Mouse (Mus musculus) intestine, embryonic 14.5 days (tissue): ENCODE data around the gene Foxs1. TPM values are rescaled to one million over a fixed set of nuclear protein-coding genes. Genes with fewer than 3 reads are reported as not detected.

Experiments
- ATAC-seq: fragments of 200-750 bp; cut with Nextera tagmentation; replicated peaks from 2 replicates; pipeline ENCODE4 v1.8.0; 2017; ENCODE audit warnings: low read depth, moderate number of reproducible peaks, moderate TSS enrichment, moderate library complexity; ENCODE audit not compliant: low FRiP score, low TSS enrichment
- DNase-seq: peaks from one replicate; pipeline ENCODE4 v3.0.0-alpha.2; 2018; ENCODE audit warnings: low spot score
- H3K27ac ChIP-seq: fragments of 300-500 bp; sonication (generic); 2 replicates; pipeline ENCODE4 v1.5.1; 2014; ENCODE audit warnings: low read depth, mild to moderate bottlenecking, control low read depth
- H3K27me3 ChIP-seq: fragments of 300-500 bp; sonication (generic); replicated peaks from 2 replicates; pipeline ENCODE4 v1.6.1; 2014; ENCODE audit warnings: low read length, control low read depth; ENCODE audit not compliant: control insufficient read depth, insufficient read depth
- H3K36me3 ChIP-seq: fragments of 300-500 bp; sonication (generic); 2 replicates; pipeline ENCODE4 v1.6.1; 2014; ENCODE audit warnings: low read length, control low read depth; ENCODE audit not compliant: control insufficient read depth, insufficient read depth
- H3K4me1 ChIP-seq: fragments of 300-500 bp; sonication (generic); replicated peaks from 2 replicates; pipeline ENCODE4 v1.6.1; 2014; ENCODE audit warnings: low read length, control low read depth, mixed read lengths; ENCODE audit not compliant: control insufficient read depth, insufficient read depth
- H3K4me2 ChIP-seq: fragments of 300-500 bp; sonication (generic); 2 replicates; pipeline ENCODE4 v1.6.1; 2014; ENCODE audit warnings: low read length
- H3K4me3 ChIP-seq: fragments of 300-500 bp; sonication (generic); 2 replicates; pipeline ENCODE4 v1.5.1; 2014; ENCODE audit warnings: low read depth, low read length, control low read depth, mixed read lengths
- H3K9ac ChIP-seq: fragments of 300-500 bp; sonication (generic); 2 replicates; pipeline ENCODE4 v1.6.1; 2014; ENCODE audit warnings: mild to moderate bottlenecking, low read length
- H3K9me3 ChIP-seq: fragments of 300-500 bp; sonication (generic); 2 replicates; pipeline ENCODE4 v1.6.1; 2016; ENCODE audit warnings: low read length, control low read depth; ENCODE audit not compliant: control insufficient read depth
- WGBS: fragments of 180-500 bp; shearing (Covaris S2); extraction: QIAGEN DNeasy Blood & Tissue Kit; methylation state at CpG from one replicate; pipeline ENCODE4 v1.1.7; 2014; 5-methylcytosine and 5-hydroxymethylcytosine counted together
- polyA plus RNA-seq: library from polyadenylated mRNA; unstranded; fragments of >200 nt; fragmentation: Nextera tagmentation; extraction: Ambion mirVana; gene quantifications from 2 replicates; pipeline ENCODE4 v1.2.1, GENCODE M21; 2014

The Foxs1 gene
- polyA plus RNA-seq, 1 experiment from 2014 or later: 2.5 TPM

DNA sequence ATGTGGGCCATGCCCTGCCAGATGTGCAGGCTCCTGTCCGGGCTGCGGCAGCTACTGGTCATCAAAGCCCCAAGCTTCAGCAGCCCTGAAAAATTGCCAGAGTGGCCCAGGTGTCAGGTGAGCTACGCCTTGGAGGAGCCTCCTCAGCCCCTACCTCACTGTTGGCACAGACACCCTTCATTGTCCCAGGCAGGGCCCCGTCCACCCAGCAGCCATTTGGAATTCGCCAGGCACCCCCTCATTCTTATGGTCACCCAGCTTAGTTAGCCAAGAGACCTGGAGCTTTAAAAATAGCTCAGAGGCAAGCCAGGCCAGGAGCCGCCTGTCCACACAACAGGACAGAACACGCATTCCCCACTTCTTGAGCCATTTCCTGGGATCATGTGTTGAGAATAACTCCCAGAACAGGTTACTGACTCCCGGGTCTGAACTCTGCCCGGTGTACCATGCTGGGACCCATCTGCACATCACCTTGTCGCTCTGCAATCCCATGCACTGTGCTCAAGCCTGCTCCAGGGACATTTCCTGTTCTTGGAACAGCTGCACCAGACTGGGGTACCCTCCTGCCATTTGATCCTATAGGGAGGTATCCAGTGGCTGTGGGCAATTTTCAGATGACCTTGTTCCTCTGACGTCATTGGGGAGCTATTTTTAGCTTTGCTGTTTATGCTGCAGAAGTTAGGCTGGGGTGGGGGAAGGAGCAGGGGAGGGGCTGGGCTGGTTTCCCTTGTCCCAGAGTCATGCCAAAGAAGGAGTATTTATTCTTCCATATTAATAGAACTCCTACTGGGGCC is 27.8 kb downstream of the Foxs1 start:
- Histone ChIP-seq H3K9ac (no peak overlapping the region), H3K27me3 (peaks cover under 1% of the 10 kb centered on the region; the same call in 1 of the 2 replicates), H3K4me3 (no peak overlapping the region), H3K4me1 (peaks cover 16% of the 10 kb centered on the region), H3K27ac (no peak overlapping the region), H3K36me3 (no peaks in the 10 kb centered on the region), H3K9me3 (no peaks in the 10 kb centered on the region), H3K4me2 (no peak overlapping the region)
- DNase-seq: no peak
- WGBS: 45% methylated on average over 11 of the region's 11 CpGs
- ATAC-seq: peak; percentile 29; the same call in 1 of the 2 replicates

DNA sequence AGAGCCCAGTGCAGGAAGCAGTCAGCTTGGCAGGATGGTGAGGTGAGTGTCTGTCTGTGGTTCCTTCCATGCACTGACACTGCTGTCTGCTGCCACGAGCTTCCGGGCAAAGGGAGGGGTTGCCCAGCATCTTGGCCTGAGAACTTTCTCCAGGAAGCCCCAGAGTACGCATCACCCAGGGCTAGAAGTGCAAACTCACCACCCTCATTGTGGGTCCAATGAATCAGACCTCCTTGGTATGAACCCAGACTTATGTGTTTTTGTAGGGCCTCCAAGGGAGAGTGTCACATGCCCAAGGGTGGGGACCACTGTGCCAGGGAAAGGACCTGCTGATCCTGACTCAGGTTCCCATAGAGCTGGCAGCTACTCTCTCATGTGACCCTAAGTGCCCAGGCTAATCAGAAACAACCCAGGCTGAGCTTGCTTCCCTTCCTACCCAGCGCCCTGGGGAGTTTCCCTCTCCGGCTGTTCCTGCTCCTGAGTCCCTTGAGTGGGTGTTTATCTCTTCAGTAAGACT is 28.8 kb downstream of the Foxs1 start:
- ATAC-seq (no peak), DNase-seq (no peak)
- H3K27ac ChIP-seq: no peak overlapping the region
- H3K9me3 ChIP-seq: no peaks in the 10 kb centered on the region
- H3K9ac ChIP-seq: no peak overlapping the region
- H3K4me2 ChIP-seq: no peak overlapping the region
- H3K4me3 ChIP-seq: no peak overlapping the region
- H3K4me1 ChIP-seq: peaks cover 16% of the 10 kb centered on the region
- no peaks in the 10 kb centered on the region for H3K36me3 ChIP-seq
- H3K27me3 ChIP-seq: no peaks in the 10 kb centered on the region
- WGBS: 58% methylated on average over 5 of the region's 5 CpGs

DNA sequence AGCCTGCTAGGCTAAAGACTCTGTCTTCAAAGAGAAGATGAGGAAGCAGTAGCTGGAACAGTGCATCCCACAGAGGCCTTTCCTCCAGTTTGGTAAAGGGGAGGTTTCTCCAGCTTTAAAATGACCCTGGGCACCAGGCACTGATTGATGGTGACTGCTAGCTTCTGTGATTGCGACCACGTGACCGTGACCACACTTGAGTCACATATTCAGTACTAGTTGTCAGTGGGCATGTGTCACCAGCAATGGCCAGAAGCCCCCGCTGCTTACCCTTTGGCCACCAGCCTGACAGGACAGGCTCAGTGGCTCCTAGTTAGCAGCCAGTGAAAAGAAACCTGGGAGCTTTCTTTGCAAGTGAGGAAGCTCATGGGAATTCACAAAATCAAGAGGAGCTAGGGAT is 29.4 kb downstream of the Foxs1 start:
- Histone ChIP-seq H3K4me1 (peaks cover 16% of the 10 kb centered on the region), H3K27ac (no peak overlapping the region), H3K36me3 (no peaks in the 10 kb centered on the region), H3K4me2 (no peak overlapping the region), H3K27me3 (no peaks in the 10 kb centered on the region), H3K9ac (no peak overlapping the region), H3K4me3 (no peak overlapping the region), H3K9me3 (no peaks in the 10 kb centered on the region)
- DNase-seq (no peak), ATAC-seq (no peak)
- WGBS: 84% methylated on average over 4 of the region's 4 CpGs

DNA sequence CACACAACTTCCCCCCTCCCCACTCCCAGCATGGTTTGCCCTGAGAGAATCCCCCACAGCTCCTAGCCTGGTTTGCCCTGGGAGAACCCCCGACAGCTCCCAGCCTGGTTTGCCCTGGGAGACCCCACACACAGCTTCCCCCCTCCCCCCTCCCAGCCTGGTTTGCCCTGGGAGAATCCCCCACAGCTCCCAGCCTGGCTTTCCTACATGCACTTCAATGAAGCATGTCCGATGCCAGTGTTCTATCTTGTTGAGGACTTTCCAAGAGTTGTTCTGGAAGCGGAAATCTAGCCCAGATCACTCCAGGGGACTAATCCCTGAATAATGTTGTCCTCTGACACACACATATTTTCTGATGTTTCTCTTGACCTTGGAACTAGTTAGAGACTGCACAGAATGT is 30.4 kb downstream of the Foxs1 start:
- Histone ChIP-seq H3K4me3 (no peak overlapping the region), H3K27me3 (no peaks in the 10 kb centered on the region), H3K4me1 (peaks cover 16% of the 10 kb centered on the region), H3K9me3 (no peaks in the 10 kb centered on the region), H3K36me3 (no peaks in the 10 kb centered on the region), H3K4me2 (no peak overlapping the region), H3K27ac (no peak overlapping the region), H3K9ac (no peak overlapping the region)
- ATAC-seq (no peak), DNase-seq (no peak)
- WGBS: 47% methylated on average over 3 of the region's 3 CpGs

DNA sequence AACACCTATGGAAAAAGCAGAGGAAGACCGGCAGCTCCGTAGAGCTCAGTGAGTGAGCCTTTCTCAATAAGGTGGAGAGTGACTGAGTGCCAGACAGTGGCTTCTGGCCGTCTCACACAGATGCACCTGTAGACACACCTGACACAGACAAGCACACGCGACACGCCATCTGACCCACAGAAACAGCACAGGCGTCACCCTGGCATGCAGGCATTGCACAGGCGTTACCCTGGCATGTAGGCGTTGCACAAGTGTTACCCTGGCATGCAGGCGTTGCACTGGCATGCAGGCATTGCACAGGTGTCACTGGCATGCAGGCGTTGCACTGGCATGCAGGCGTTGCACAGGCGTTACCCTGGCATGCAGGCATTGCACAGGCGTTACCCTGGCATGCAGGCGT is 31.7 kb downstream of the Foxs1 start:
- ATAC-seq: no peak
- H3K27ac ChIP-seq: no peak overlapping the region
- no peaks in the 10 kb centered on the region for H3K36me3 ChIP-seq
- no peak overlapping the region for H3K4me3 ChIP-seq
- DNase-seq: no peak
- no peak overlapping the region for H3K4me2 ChIP-seq
- H3K9me3 ChIP-seq: no peaks in the 10 kb centered on the region
- WGBS: 92% methylated on average over 15 of the region's 15 CpGs
- H3K9ac ChIP-seq: no peak overlapping the region
- H3K4me1 ChIP-seq: peaks cover 9% of the 10 kb centered on the region
- no peaks in the 10 kb centered on the region for H3K27me3 ChIP-seq

DNA sequence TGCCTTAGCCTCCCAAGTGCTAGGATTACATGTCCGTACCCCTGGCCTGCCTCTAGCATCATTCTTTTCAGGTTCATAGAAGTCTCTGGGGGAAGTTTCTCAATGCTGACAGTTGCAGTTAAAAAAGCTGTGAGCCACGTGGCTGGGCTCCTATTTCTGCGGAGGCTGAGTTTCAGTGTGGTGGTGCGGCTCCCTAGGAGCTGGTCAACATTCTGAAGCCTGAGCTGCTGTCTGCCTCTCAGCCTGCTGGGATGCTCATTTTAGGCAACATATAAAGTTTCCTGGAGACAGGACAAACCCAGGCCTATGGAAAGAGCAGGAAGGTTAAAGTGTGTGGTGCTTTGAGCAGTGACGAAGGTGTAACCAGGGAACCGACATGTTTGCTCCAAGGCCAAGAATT is 34.0 kb downstream of the Foxs1 start:
- Histone ChIP-seq H3K27me3 (no peaks in the 10 kb centered on the region), H3K9ac (no peak overlapping the region), H3K4me2 (no peak overlapping the region), H3K36me3 (peaks cover 18% of the 10 kb centered on the region), H3K4me1 (no peaks in the 10 kb centered on the region), H3K4me3 (no peak overlapping the region), H3K27ac (no peak overlapping the region), H3K9me3 (no peaks in the 10 kb centered on the region)
- DNase-seq (no peak), ATAC-seq (no peak)
- WGBS: 74% methylated on average over 6 of the region's 6 CpGs

DNA sequence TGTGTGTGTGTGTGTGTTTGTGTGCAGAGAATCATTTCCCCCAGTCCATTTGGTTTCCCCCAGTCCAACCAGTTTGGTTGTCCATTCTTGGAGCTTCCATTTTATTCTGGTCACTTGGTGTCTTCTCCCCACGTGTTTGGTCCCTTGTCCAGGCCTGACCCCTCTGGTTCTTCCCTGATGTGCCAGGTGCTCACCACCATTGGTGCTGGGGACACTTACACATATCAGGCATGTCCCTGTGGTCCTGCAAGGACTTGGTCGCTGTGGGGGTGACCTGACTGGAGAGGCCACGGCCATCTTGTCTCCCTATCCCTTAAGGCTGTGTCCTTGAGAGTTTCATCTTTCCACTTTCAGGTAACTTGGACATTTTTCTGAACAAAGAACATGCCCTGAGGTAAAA is 36.1 kb downstream of the Foxs1 start:
- Histone ChIP-seq H3K9ac (no peak overlapping the region), H3K9me3 (no peaks in the 10 kb centered on the region), H3K4me2 (no peak overlapping the region), H3K27me3 (no peaks in the 10 kb centered on the region), H3K36me3 (peaks cover 38% of the 10 kb centered on the region), H3K27ac (no peak overlapping the region), H3K4me3 (no peak overlapping the region), H3K4me1 (no peaks in the 10 kb centered on the region)
- WGBS: 85% methylated on average over 3 of the region's 3 CpGs
- ATAC-seq (no peak), DNase-seq (no peak)

DNA sequence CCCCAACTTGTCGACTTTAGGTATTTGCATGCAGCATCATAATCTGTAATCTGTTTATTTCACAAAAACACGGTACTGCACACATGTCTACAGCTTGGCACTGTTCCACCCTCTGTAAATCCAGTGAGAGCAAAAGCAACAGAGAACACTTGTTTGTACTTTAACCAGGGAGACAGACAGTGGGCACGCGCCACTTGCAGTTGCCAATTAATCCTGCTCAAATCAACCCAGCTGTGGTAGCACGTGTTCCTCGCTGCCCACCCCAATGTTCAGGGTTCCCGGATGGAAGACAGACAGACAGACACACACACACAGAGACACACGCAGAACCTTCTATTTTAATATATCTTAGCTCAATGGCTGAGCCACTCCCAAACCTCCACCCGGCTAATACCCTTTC is 37.2 kb downstream of the Foxs1 start:
- H3K27ac ChIP-seq: no peak overlapping the region

DNA sequence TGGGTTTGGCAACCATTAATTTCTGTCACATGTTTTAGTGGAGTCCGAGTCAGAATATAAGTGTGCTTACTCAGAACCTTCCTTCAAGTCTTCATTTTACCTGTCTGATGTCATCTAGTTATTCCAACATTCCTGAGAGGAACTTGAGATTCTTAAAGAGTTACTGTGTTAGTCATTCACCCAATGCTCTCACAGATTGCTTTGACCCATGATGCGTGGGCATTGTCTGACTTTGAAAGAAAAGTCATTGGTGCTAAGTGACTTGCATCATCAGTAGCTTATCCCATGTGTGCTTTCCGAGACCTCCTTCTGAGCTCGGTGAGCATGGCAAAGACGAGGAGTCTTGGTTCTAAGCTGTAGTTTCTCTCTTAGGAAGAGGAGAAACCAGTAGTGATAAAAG is 44.2 kb downstream of the Foxs1 start:
- ATAC-seq (no peak), DNase-seq (no peak)
- no peak overlapping the region for H3K4me2 ChIP-seq
- no peak overlapping the region for H3K4me3 ChIP-seq
- H3K27ac ChIP-seq: no peak overlapping the region
- no peak overlapping the region for H3K9ac ChIP-seq
- WGBS: 93% methylated on average over 5 of the region's 5 CpGs
- no peaks in the 10 kb centered on the region for H3K9me3 ChIP-seq
- no peaks in the 10 kb centered on the region for H3K4me1 ChIP-seq
- H3K27me3 ChIP-seq: no peaks in the 10 kb centered on the region
- peaks cover 96% of the 10 kb centered on the region for H3K36me3 ChIP-seq

More for the DNA sequence above, 37.2 kb downstream of the Foxs1 start:
- H3K36me3 ChIP-seq: peaks cover 49% of the 10 kb centered on the region
- H3K9ac ChIP-seq: no peak overlapping the region
- DNase-seq (no peak), ATAC-seq (no peak)
- H3K4me1 ChIP-seq: no peaks in the 10 kb centered on the region
- H3K4me2 ChIP-seq: no peak overlapping the region
- no peaks in the 10 kb centered on the region for H3K27me3 ChIP-seq
- H3K9me3 ChIP-seq: no peaks in the 10 kb centered on the region
- no peak overlapping the region for H3K4me3 ChIP-seq
- 90% methylated on average over 9 of the region's 9 CpGs for WGBS
